ENCODE assay signal across 23 mouse cellular contexts in genomic region chr17:34543567-34543966, GRCm38 (mm10). TPM values are rescaled to one million over a fixed set of nuclear protein-coding genes. Genes with fewer than 3 reads are reported as not detected.
DNase-seq lines count a peak whose midpoint lies in the region; TF ChIP-seq lines count a peak whose summit lies in the region.
"Not testable (repeated sequence)": the region's sequence is repeated elsewhere in the genome, so short reads cannot be mapped to it uniquely, and the experiment has no call there.
"Had no signal": no experiment of that assay in that cellular context is flagged by ENCODE, and none has a peak within 500 bp of the region (broad histone marks: within the 10 kb centered on the region; RNA-seq: fewer than 3 reads in every experiment).

No protein-coding gene starts in this region.

- peak overlapping the region; percentile 62 for H3K4me2 ChIP-seq in myocyte (ENCODE audit: low read depth)

- not testable (repeated sequence) for TF ChIP-seq EP300 in MEL (IDR thresholded peaks at IDR 0.05; ENCODE audit: low read depth in 1 of 2, low read length in 2 of 2)

- not testable (repeated sequence) for TF ChIP-seq RAD21 in MEL (IDR thresholded peaks at IDR 0.05; ENCODE audit: low read depth, low read length)

- H3K9me3 ChIP-seq in E14TG2a.4 (ENCODE audit: low read length); ES-E14 (ENCODE audit: control insufficient read depth, insufficient read depth, low read depth, low read length); MEL (replicated peaks; ENCODE audit: insufficient read depth, low read length): not testable (repeated sequence)

- H3K36me3 ChIP-seq in E14TG2a.4 (ENCODE audit: insufficient read depth, low read length): peaks cover 32% of the 10 kb centered on the region
- H3K36me3 ChIP-seq in ES-E14 (ENCODE audit: control insufficient read depth, insufficient read depth, low read length, poor library complexity, severe bottlenecking); MEL (ENCODE audit: control insufficient read depth in 1 of 2, insufficient read depth in 2 of 2, low read length in 2 of 2); myocyte (ENCODE audit: control insufficient read depth, insufficient read depth): not testable (repeated sequence)

- not testable (repeated sequence) for H3K27me3 ChIP-seq in E14TG2a.4 (ENCODE audit: insufficient read depth, low read length); MEL (ENCODE audit: control insufficient read depth in 1 of 2, insufficient read depth in 2 of 2, low read length in 2 of 2); myocyte (ENCODE audit: control insufficient read depth, insufficient read depth, insufficient read length)

- not testable (repeated sequence) for H3ac ChIP-seq in myocyte (ENCODE audit: control insufficient read depth, insufficient read length)

- TF ChIP-seq POLR2A in MEL (IDR thresholded peaks at IDR 0.05; ENCODE audit: control insufficient read depth in 1 of 2, insufficient read depth in 1 of 2, low read depth in 1 of 2, low read length in 2 of 2, poor library complexity in 1 of 2); myocyte (IDR thresholded peaks at IDR 0.05; ENCODE audit: insufficient read length, low read depth): not testable (repeated sequence)

- H3K4me3 ChIP-seq in E14TG2a.4 (replicated peaks; ENCODE audit: low read length): peak overlapping the region; percentile 61
- peak overlapping the region; percentile 51 to 82 for H3K4me3 ChIP-seq in ES-E14 (ENCODE audit: insufficient read depth in 1 of 2, low read depth in 1 of 2, low read length in 2 of 2, poor library complexity in 1 of 2, severe bottlenecking in 1 of 2)
- H3K4me3 ChIP-seq in MEL (ENCODE audit: control insufficient read depth in 1 of 2, insufficient read depth in 1 of 2, low read depth in 2 of 2, low read length in 2 of 2): peak overlapping the region; percentile 65 to 95
- peak overlapping the region; percentile 35; the same call in 1 of the 2 replicates for H3K4me3 ChIP-seq in brown adipose tissue, adult 24 weeks (ENCODE audit: insufficient read depth, low read depth, low read length)
- H3K4me3 ChIP-seq in gastrocnemius, adult 2 months: peak overlapping the region; percentile 21; the same call in 1 of the 2 replicates
- not testable (repeated sequence) for H3K4me3 ChIP-seq in myocyte

- H3K4me1 ChIP-seq in E14TG2a.4 (replicated peaks; ENCODE audit: low read depth, low read length): peaks cover 25% of the 10 kb centered on the region; the same call in 1 of the 2 replicates
- not testable (repeated sequence) for H3K4me1 ChIP-seq in ES-E14 (ENCODE audit: control insufficient read depth in 2 of 2, insufficient read depth in 2 of 2, low read length in 2 of 2, poor library complexity in 1 of 2); MEL (ENCODE audit: control insufficient read depth in 1 of 2, insufficient read depth in 2 of 2, low read length in 2 of 2); brown adipose tissue, adult 24 weeks (ENCODE audit: control insufficient read depth, insufficient read depth, insufficient read length, low read length)

- 0 out of 2 replicates have a peak overlapping the region, but pooled peaks have one; percentile 19 for H3K27ac ChIP-seq in ES-E14 (ENCODE audit: insufficient read depth, low read depth, low read length, poor library complexity, severe bottlenecking)
- not testable (repeated sequence) for H3K27ac ChIP-seq in MEL (ENCODE audit: control insufficient read depth, low read depth, low read length); brown adipose tissue, adult 24 weeks (replicated peaks; ENCODE audit: low read depth, low read length); gastrocnemius, adult 2 months

- DNase-seq in A20 (ENCODE audit: low read depth, low spot score) (peak; percentile 45), MEL (ENCODE audit: low read depth, low spot score) (peak; percentile 30)
- not testable (repeated sequence) for DNase-seq in ES-E14 (ENCODE audit: low read depth, low spot score); gastrocnemius, adult 2 months
- DNase-seq in testis, postnatal 10 days (ENCODE audit: low spot score): peak; percentile 28

- in situ Hi-C loops in ES-E14 (cut with MboI; ENCODE audit: low sequenced_read_pairs in 2 of 2, unreplicated experiment in 2 of 2): not testable (repeated sequence)

- H3K79me2 ChIP-seq in MEL (ENCODE audit: control insufficient read depth, insufficient read depth, low read length, poor library complexity); myocyte (ENCODE audit: control insufficient read depth, insufficient read depth): not testable (repeated sequence)

- intact Hi-C loops in gastrocnemius, adult 2 months (cut with DNase I): not testable (repeated sequence)

- H3K9ac ChIP-seq in ES-E14 (ENCODE audit: insufficient read depth, low read depth, low read length, poor library complexity, severe bottlenecking): not testable (repeated sequence)
- peak overlapping the region; percentile 39; the same call in 1 of the 2 replicates for H3K9ac ChIP-seq in MEL (ENCODE audit: control insufficient read depth, low read depth, low read length, poor library complexity, severe bottlenecking)

- TF ChIP-seq CTCF in E14TG2a.4 (conservative IDR thresholded peaks at IDR 0.05; ENCODE audit: low read length); MEL (IDR thresholded peaks at IDR 0.05 in 2 of 3, conservative IDR thresholded peaks at IDR 0.05 in 1 of 3; ENCODE audit: control insufficient read depth in 1 of 3, insufficient read depth in 1 of 3, low read depth in 2 of 3, low read length in 3 of 3, poor library complexity in 1 of 3, severe bottlenecking in 1 of 3); gastrocnemius, adult 2 months (IDR thresholded peaks at IDR 0.05): not testable (repeated sequence)

TF ChIP-seq in MEL, 35 proteins besides CTCF, POLR2A, EP300 and RAD21:
- TF ChIP-seq SIN3A (IDR thresholded peaks at IDR 0.05; ENCODE audit: low read length): peak; percentile 61; the same call in 1 of the 2 replicates
- TF ChIP-seq HCFC1 (IDR thresholded peaks at IDR 0.05; ENCODE audit: low read depth, low read length): 0 out of 2 replicates have a peak, but pooled peaks have one; percentile 15
- TF ChIP-seq MXI1 (IDR thresholded peaks at IDR 0.05; ENCODE audit: low read depth, low read length): 0 out of 2 replicates have a peak, but pooled peaks have one; percentile 33

RNA-seq across cellular contexts. Expression of gene Notch4, which starts 20.5 kb away (rescaled TPM):
- total RNA-seq in ES-E14 (2012; rRNA removed): 14.0 and 24.7 TPM in 2 replicates
- total RNA-seq in MEL (2012; rRNA removed): 0.10 and 0.15 TPM in 2 replicates
- 10 to 100 TPM in 1 of 2 experiments, under 1 TPM in 1; 0.33 to 21.9 TPM for polyA plus RNA-seq in MEL (2012; ENCODE audit: insufficient read depth in 1 of 2, insufficient read length in 2 of 2, low read depth in 1 of 2, low replicate concordance in 2 of 2, missing spikeins in 1 of 2)
- 3.8 and 8.8 TPM in 2 replicates for polyA plus RNA-seq in brown adipose tissue, adult 24 weeks (2012; ENCODE audit: insufficient read depth, insufficient read length, missing spikeins)
- total RNA-seq in gastrocnemius, adult 2 months (2021): 10 to 100 TPM; 10.5 to 11.4 TPM
- 0.31 TPM for polyA plus RNA-seq in myocyte (2012; fragmentation: generic; extraction: Trizol)

RNA-seq across cellular contexts. Expression of gene Btnl6, which starts 26.4 kb away (rescaled TPM):
- total RNA-seq in ES-E14 (2012; rRNA removed) (not detected in 2 replicates), MEL (2012; rRNA removed) (not detected in 2 replicates)
- polyA plus RNA-seq in MEL (2012; ENCODE audit: insufficient read depth in 1 of 2, insufficient read length in 2 of 2, low read depth in 1 of 2, low replicate concordance in 2 of 2, missing spikeins in 1 of 2) (not detected), myocyte (2012; fragmentation: generic; extraction: Trizol) (not detected)
- not detected in 2 replicates for polyA plus RNA-seq in brown adipose tissue, adult 24 weeks (2012; ENCODE audit: insufficient read depth, insufficient read length, missing spikeins)
- not detected for total RNA-seq in gastrocnemius, adult 2 months (2021)
- total RNA-seq: adrenal gland, adult 18-20 months; adrenal gland, adult 8-10 months; adrenal gland, postnatal 14 days; adrenal gland, postnatal 36 days; common myeloid progenitor, adult 5-6 weeks; forebrain, postnatal 0 days had no signal
- polyA plus RNA-seq: activated CD4-positive, CD25-positive, alpha-beta regulatory T cell, adult 4 months; C2C12; embryonic facial prominence, embryonic 11.5 days; embryonic facial prominence, embryonic 13.5 days; embryonic facial prominence, embryonic 15.5 days; erythroblast, embryonic 14.5 days; forebrain, embryonic 10.5 days; forebrain, embryonic 13.5 days; forebrain, embryonic 15.5 days; forebrain, postnatal 0 days had no signal

RNA-seq across cellular contexts. Expression of gene Gpsm3, which starts 46.0 kb away (rescaled TPM):
- total RNA-seq in ES-E14 (2012; rRNA removed): 4.9 and 5.8 TPM in 2 replicates
- total RNA-seq in MEL (2012; rRNA removed): 10.6 and 12.0 TPM in 2 replicates
- polyA plus RNA-seq in MEL (2012; ENCODE audit: insufficient read depth in 1 of 2, insufficient read length in 2 of 2, low read depth in 1 of 2, low replicate concordance in 2 of 2, missing spikeins in 1 of 2): 10 to 100 TPM in 1 of 2 experiments, not detected in 1; 37.8 TPM
- polyA plus RNA-seq in brown adipose tissue, adult 24 weeks (2012; ENCODE audit: insufficient read depth, insufficient read length, missing spikeins): 3.3 and 7.5 TPM in 2 replicates
- total RNA-seq in gastrocnemius, adult 2 months (2021): 1 to 10 TPM; 1.8 to 2.4 TPM
- polyA plus RNA-seq in myocyte (2012; fragmentation: generic; extraction: Trizol): 3.1 TPM

RNA-seq across cellular contexts. Expression of gene Pbx2, which starts 47.5 kb away (rescaled TPM):
- total RNA-seq in ES-E14 (2012; rRNA removed) (36.0 and 47.2 TPM in 2 replicates), MEL (2012; rRNA removed) (40.3 and 42.4 TPM in 2 replicates)
- polyA plus RNA-seq in MEL (2012; ENCODE audit: insufficient read depth in 1 of 2, insufficient read length in 2 of 2, low read depth in 1 of 2, low replicate concordance in 2 of 2, missing spikeins in 1 of 2) (10 to 100 TPM in 1 of 2 experiments, not detected in 1; 76.7 TPM), myocyte (2012; fragmentation: generic; extraction: Trizol) (21.6 TPM)
- 19.9 and 35.5 TPM in 2 replicates for polyA plus RNA-seq in brown adipose tissue, adult 24 weeks (2012; ENCODE audit: insufficient read depth, insufficient read length, missing spikeins)
- 10 to 100 TPM; 14.0 to 14.6 TPM for total RNA-seq in gastrocnemius, adult 2 months (2021)

RNA-seq across cellular contexts. Expression of gene Ager, which starts 54.1 kb away (rescaled TPM):
- total RNA-seq in ES-E14 (2012; rRNA removed): 2.3 and 2.5 TPM in 2 replicates
- 0.27 and 0.62 TPM in 2 replicates for total RNA-seq in MEL (2012; rRNA removed)
- 1 to 10 TPM in 1 of 2 experiments, not detected in 1; 3.7 TPM for polyA plus RNA-seq in MEL (2012; ENCODE audit: insufficient read depth in 1 of 2, insufficient read length in 2 of 2, low read depth in 1 of 2, low replicate concordance in 2 of 2, missing spikeins in 1 of 2)
- polyA plus RNA-seq in brown adipose tissue, adult 24 weeks (2012; ENCODE audit: insufficient read depth, insufficient read length, missing spikeins): not detected in 2 replicates
- under 1 TPM in 1 of 2 experiments, not detected in 1; 0.31 TPM for total RNA-seq in gastrocnemius, adult 2 months (2021)
- polyA plus RNA-seq in myocyte (2012; fragmentation: generic; extraction: Trizol): 0.22 TPM
